Comparison of ENCODE assay signal across 30 mouse cellular contexts in genomic region chr2:155071027-155071426, GRCm38 (mm10). TPM values are rescaled to one million over a fixed set of nuclear protein-coding genes. Genes with fewer than 3 reads are reported as not detected.
DNase-seq lines count a peak whose midpoint lies in the region; ATAC-seq and TF ChIP-seq lines count a peak whose summit lies in the region.
"Had no signal": no experiment of that assay in that cellular context is flagged by ENCODE, and none has a peak within 500 bp of the region (broad histone marks: within the 10 kb centered on the region; RNA-seq: fewer than 3 reads in every experiment).

No protein-coding gene starts in this region.

- peak overlapping the region; percentile 90 for H3K9ac ChIP-seq in liver, adult 2 months (ENCODE audit: low read depth, low read length)
- H3K9ac ChIP-seq in liver, embryonic 12.5 days: no peak overlapping the region
- H3K9ac ChIP-seq in CH12.LX (ENCODE audit: insufficient read depth, low read depth): peak overlapping the region; percentile 91
- H3K9ac ChIP-seq: forebrain, embryonic 13.5 days; intestine, embryonic 15.5 days; liver, embryonic 13.5 days; lung, embryonic 15.5 days; midbrain, embryonic 12.5 days had no signal

- in situ Hi-C loops in CH12.LX (cut with MboI; ENCODE audit: low pct_ligation_motif_present, low pct_unique_long_range_greater_than_20kb, low sequenced_read_pairs): no loop called here

- TF ChIP-seq CTCF in liver, adult 2 months (IDR thresholded peaks at IDR 0.05; ENCODE audit: low read depth, low read length): no peak
- TF ChIP-seq CTCF in CH12.LX (conservative IDR thresholded peaks at IDR 0.05 in 1 of 2, IDR thresholded peaks at IDR 0.05 in 1 of 2; ENCODE audit: low read depth in 2 of 2, low read length in 2 of 2): no peak

- H3K9me3 ChIP-seq in liver, embryonic 12.5 days (replicated peaks): no peaks in the 10 kb centered on the region
- H3K9me3 ChIP-seq in CH12.LX (replicated peaks; ENCODE audit: low read length): no peaks in the 10 kb centered on the region
- H3K9me3 ChIP-seq: forebrain, embryonic 13.5 days; hindbrain, embryonic 10.5 days; intestine, embryonic 15.5 days; liver, embryonic 13.5 days; lung, embryonic 15.5 days; midbrain, embryonic 12.5 days had no signal

- peaks cover 33% of the 10 kb centered on the region for H3K79me2 ChIP-seq in liver, adult 2 months (ENCODE audit: control insufficient read depth, insufficient read depth, low read length)
- peaks cover 66% of the 10 kb centered on the region for H3K79me2 ChIP-seq in CH12.LX (replicated peaks; ENCODE audit: control insufficient read depth, extremely low read depth, insufficient read depth, poor library complexity, severe bottlenecking)

- TF ChIP-seq POLR2A in liver, adult 2 months (IDR thresholded peaks at IDR 0.05; ENCODE audit: extremely low read depth, insufficient read depth, low read length): no peak
- TF ChIP-seq POLR2A in CH12.LX (IDR thresholded peaks at IDR 0.05; ENCODE audit: low read depth, low read length): no peak

- H3K4me2 ChIP-seq in liver, embryonic 12.5 days: no peak overlapping the region
- peak overlapping the region; percentile 80 for H3K4me2 ChIP-seq in CH12.LX (ENCODE audit: insufficient read depth, low read depth, poor library complexity, severe bottlenecking)
- H3K4me2 ChIP-seq: forebrain, embryonic 13.5 days; heart, embryonic 11.5 days; intestine, embryonic 15.5 days; lung, embryonic 15.5 days; midbrain, embryonic 12.5 days had no signal

- DNase-seq in liver, adult 2 months (ENCODE audit: extremely low read depth, low read depth, low spot score): peak; percentile 80
- DNase-seq in CH12.LX (ENCODE audit: extremely low read depth) (no peak), NIH3T3 (ENCODE audit: low read depth) (peak; percentile 76)
- peak; percentile 100 for DNase-seq in gonadal fat pad, adult 2 months (ENCODE audit: low read depth)
- no peak for DNase-seq in heart, postnatal 14 days
- DNase-seq: adrenal gland, adult 2 months; B cell, adult 2 months; cerebellum, adult 9-10 months; kidney, adult 8-10 months; kidney, postnatal 14 days; layer of hippocampus, postnatal 36 days; liver, embryonic 13.5 days; lung, postnatal 4 days; right cerebral cortex, postnatal 14 days; spleen, adult 18-20 months had no signal

- peak overlapping the region; percentile 96 for H3K4me3 ChIP-seq in liver, adult 2 months (ENCODE audit: insufficient read depth, low read depth, low read length)
- H3K4me3 ChIP-seq in liver, embryonic 12.5 days: no peak overlapping the region
- peak overlapping the region in 2 of 3 experiments; percentile 20 to 83 for H3K4me3 ChIP-seq in CH12.LX (replicated peaks in 1 of 3; ENCODE audit: low read depth in 2 of 3, low read length in 2 of 3, poor library complexity in 1 of 3)
- H3K4me3 ChIP-seq: erythroblast, embryonic 14.5 days; forebrain, embryonic 13.5 days; hindbrain, embryonic 10.5 days; intestine, embryonic 15.5 days; layer of hippocampus, adult 2 months; liver, embryonic 13.5 days; lung, embryonic 15.5 days; midbrain, embryonic 12.5 days had no signal

- peak; percentile 52; the same call in 1 of the 2 replicates for TF ChIP-seq EP300 in CH12.LX (IDR thresholded peaks at IDR 0.05; ENCODE audit: low read length)

- no peaks in the 10 kb centered on the region for H3K27me3 ChIP-seq in liver, adult 2 months (ENCODE audit: control insufficient read depth, insufficient read depth, low read length)
- no peaks in the 10 kb centered on the region for H3K27me3 ChIP-seq in liver, embryonic 12.5 days (replicated peaks)
- H3K27me3 ChIP-seq in CH12.LX (replicated peaks): no peaks in the 10 kb centered on the region
- H3K27me3 ChIP-seq: forebrain, embryonic 13.5 days; intestine, embryonic 15.5 days; liver, embryonic 13.5 days; lung, embryonic 15.5 days; midbrain, embryonic 12.5 days had no signal

- intact Hi-C loops in heart, postnatal 14 days (cut with DNase I): no loop called here

- peaks cover 56% of the 10 kb centered on the region for H3K36me3 ChIP-seq in liver, adult 2 months (ENCODE audit: control insufficient read depth, insufficient read depth, low read length)
- peaks cover 33% of the 10 kb centered on the region for H3K36me3 ChIP-seq in liver, embryonic 12.5 days
- peaks cover 30 to 46% of the 10 kb centered on the region in 2 experiments for H3K36me3 ChIP-seq in CH12.LX (replicated peaks in 1 of 2; ENCODE audit: control insufficient read depth in 1 of 2, insufficient read depth in 1 of 2, low read length in 1 of 2)

- H3K4me1 ChIP-seq in liver, adult 2 months (ENCODE audit: control insufficient read depth, insufficient read depth, low read length): peaks cover 30% of the 10 kb centered on the region
- peaks cover 54% of the 10 kb centered on the region for H3K4me1 ChIP-seq in liver, embryonic 12.5 days
- H3K4me1 ChIP-seq in CH12.LX (ENCODE audit: control insufficient read depth in 1 of 2, insufficient read depth in 2 of 2): peaks cover 9 to 33% of the 10 kb centered on the region in 2 experiments; a peak in 3 of 4 replicates

- ATAC-seq in liver, embryonic 12.5 days: no peak
- ATAC-seq in megakaryocyte-erythroid progenitor cell, adult 5-6 weeks (replicated peaks; ENCODE audit: low FRiP score, low TSS enrichment, poor library complexity, severe bottlenecking): no peak
- ATAC-seq: forebrain, embryonic 13.5 days; hindbrain, embryonic 16.5 days; intestine, embryonic 15.5 days had no signal

- 15% methylated on average over 9 of the region's 9 CpGs for WGBS in liver, adult 2 months
- 85% methylated on average over 9 of the region's 9 CpGs for WGBS in liver, embryonic 12.5 days (ENCODE audit: insufficient replicate concordance)

- H3K27ac ChIP-seq in liver, adult 2 months (replicated peaks; ENCODE audit: insufficient read depth, low read depth, low read length): peak overlapping the region; percentile 98
- no peak overlapping the region for H3K27ac ChIP-seq in liver, embryonic 12.5 days
- no peak overlapping the region for H3K27ac ChIP-seq in CH12.LX (ENCODE audit: insufficient read depth, low read depth)
- H3K27ac ChIP-seq: forebrain, embryonic 13.5 days; hindbrain, embryonic 10.5 days; intestine, embryonic 15.5 days; layer of hippocampus, adult 2 months; liver, embryonic 13.5 days; lung, embryonic 15.5 days; midbrain, embryonic 12.5 days had no signal

- no peak for TF ChIP-seq RAD21 in CH12.LX (IDR thresholded peaks at IDR 0.05; ENCODE audit: low read depth, low read length)

- dilution Hi-C loops in CH12.LX (cut with MboI; ENCODE audit: extremely low pct_ligation_motif_present, extremely low pct_unique_long_range_greater_than_20kb, low sequenced_read_pairs): no loop called here

TF ChIP-seq in CH12.LX, 34 proteins besides CTCF, POLR2A, EP300 and RAD21:
- 0 out of 2 replicates have a peak, but pooled peaks have one; percentile 60 for TF ChIP-seq POLR2AphosphoS2 (IDR thresholded peaks at IDR 0.05; ENCODE audit: low read depth, low read length)
- TF ChIP-seq E2F4 (IDR thresholded peaks at IDR 0.05; ENCODE audit: insufficient replicate concordance, low read depth, low read length): no peak
- TF ChIP-seq MEF2A (IDR thresholded peaks at IDR 0.05; ENCODE audit: borderline replicate concordance, low read depth, low read length): no peak
- 0 out of 2 replicates have a peak, but pooled peaks have one; percentile 27 for TF ChIP-seq SIN3A (IDR thresholded peaks at IDR 0.05; ENCODE audit: low read length)
- no peak for TF ChIP-seq GABPA (IDR thresholded peaks at IDR 0.05; ENCODE audit: insufficient replicate concordance, low read depth, low read length)
- 0 out of 2 replicates have a peak, but pooled peaks have one; percentile 39 for TF ChIP-seq MXI1 (IDR thresholded peaks at IDR 0.05; ENCODE audit: low read depth, low read length)
- no peak for TF ChIP-seq MYC (IDR thresholded peaks at IDR 0.05; ENCODE audit: low read depth, low read length)
- no peak for TF ChIP-seq ZC3H11A (IDR thresholded peaks at IDR 0.05; ENCODE audit: low read depth, low read length)
- peak; percentile 81 for TF ChIP-seq MAFK (IDR thresholded peaks at IDR 0.05; ENCODE audit: insufficient replicate concordance, low read length)
TF ChIP-seq in CH12.LX: peak in this region for 4.

RNA-seq across cellular contexts. Expression of gene Ahcy, which starts 3.3 kb away (rescaled TPM):
- total RNA-seq in liver, adult 2 months (2014; rRNA removed): 1,859 and 1,996 TPM in 2 replicates
- polyA plus RNA-seq in liver, adult 2 months (2012; rRNA removed): 1,364 and 1,580 TPM in 2 replicates
- polyA plus RNA-seq in liver, embryonic 12.5 days (2016; fragmentation: Nextera tagmentation; extraction: Ambion mirVana): 65.4 and 67.1 TPM in 2 replicates
- 514 and 556 TPM in 2 replicates for total RNA-seq in CH12.LX (2012; rRNA removed)
- 529 and 543 TPM in 2 replicates for total RNA-seq in CH12.LX (2014; rRNA removed)
- 364 and 444 TPM in 2 replicates for polyA plus RNA-seq in CH12.LX (2012; ENCODE audit: insufficient read length, low read depth)
- 57.2 and 66.0 TPM in 2 replicates for polyA plus RNA-seq in gonadal fat pad, adult 2 months (2012; rRNA removed)
- 10 to 100 TPM in 1 of 2 experiments, 1 to 10 TPM in 1; 8.8 to 11.3 TPM for total RNA-seq in heart, postnatal 14 days (2021)
- 190 and 191 TPM in 2 replicates for total RNA-seq in megakaryocyte-erythroid progenitor cell, adult 5-6 weeks (2014; fragmentation: Nextera tagmentation)
- 97.0 and 141 TPM in 2 replicates for total RNA-seq in megakaryocyte-erythroid progenitor cell, adult 5-6 weeks (2017)

RNA-seq across cellular contexts. Expression of gene Gm14226, which starts 53.0 kb away (rescaled TPM):
- total RNA-seq in liver, adult 2 months (2014; rRNA removed): under 0.01 TPM in 1 of 2 replicates, not detected in the other
- 0.02 TPM in 1 of 2 replicates, not detected in the other for polyA plus RNA-seq in liver, adult 2 months (2012; rRNA removed)
- 0.53 and 0.62 TPM in 2 replicates for polyA plus RNA-seq in liver, embryonic 12.5 days (2016; fragmentation: Nextera tagmentation; extraction: Ambion mirVana)
- total RNA-seq in CH12.LX (2012; rRNA removed) (0.13 TPM in 1 of 2 replicates, not detected in the other), CH12.LX (2014; rRNA removed) (not detected in 2 replicates)
- polyA plus RNA-seq in CH12.LX (2012; ENCODE audit: insufficient read length, low read depth): 0.10 TPM in 1 of 2 replicates, not detected in the other
- polyA plus RNA-seq in gonadal fat pad, adult 2 months (2012; rRNA removed): 0.28 and 0.61 TPM in 2 replicates
- total RNA-seq in heart, postnatal 14 days (2021): under 1 TPM; 0.12 to 0.24 TPM
- total RNA-seq in megakaryocyte-erythroid progenitor cell, adult 5-6 weeks (2014; fragmentation: Nextera tagmentation): not detected in 2 replicates
- not detected in 2 replicates for total RNA-seq in megakaryocyte-erythroid progenitor cell, adult 5-6 weeks (2017)
- total RNA-seq: common myeloid progenitor, adult 5-6 weeks; gastrocnemius, adult 18-20 months; gastrocnemius, postnatal 4 days; neutrophil, adult 5-6 weeks had no signal
- polyA plus RNA-seq: erythroblast, embryonic 14.5 days had no signal

Comparison
In these comparisons a context has a peak if more than half of its experiments do, and no peak if none do; other contexts are left out.
1. DNase-seq: peak in liver, adult 2 months (single experiment), NIH3T3 (single experiment) and gonadal fat pad, adult 2 months (single experiment); none in CH12.LX (single experiment) and heart, postnatal 14 days (0 of 2).
2. RNA of gene Ahcy, which starts 3.3 kb away (total RNA-seq): 1,859 to 1,996 TPM in liver, adult 2 months, 514 to 556 TPM in CH12.LX and 97.0 to 191 TPM in megakaryocyte-erythroid progenitor cell, adult 5-6 weeks; 8.8 to 11.3 TPM in heart, postnatal 14 days; every median in the first group is over 4 times any median in the second.